Mouse (Mus musculus) liver, adult 2 months (tissue): ENCODE data around the gene Tbl3. TPM values are rescaled to one million over a fixed set of nuclear protein-coding genes. Genes with fewer than 3 reads are reported as not detected.
A peak's percentile ranks its signal among the peaks of the same experiment; 100 is the strongest.

Experiments used
- DNase-seq: peaks from one replicate; pipeline ENCODE4 v3.0.0-alpha.2; 2011; ENCODE audit warnings: low read depth, low spot score; ENCODE audit errors: extremely low read depth
- H3K27ac ChIP-seq: fragments of 200-500 bp; replicated peaks from 2 replicates; pipeline ENCODE4 v1.5.1; 2012; ENCODE audit warnings: low read depth, mild to moderate bottlenecking, control low read depth, inconsistent platforms, low read length; ENCODE audit not compliant: insufficient read depth
- H3K27me3 ChIP-seq: fragments of 200-500 bp; 2 replicates; pipeline ENCODE4 v1.6.1; 2012; ENCODE audit warnings: mild to moderate bottlenecking, moderate library complexity, low read length, inconsistent platforms; ENCODE audit not compliant: control insufficient read depth, insufficient read depth
- H3K36me3 ChIP-seq: fragments of 200-500 bp; 2 replicates; pipeline ENCODE4 v1.6.1; 2012; ENCODE audit warnings: low read length, inconsistent platforms; ENCODE audit not compliant: control insufficient read depth, insufficient read depth
- H3K4me1 ChIP-seq: fragments of 200-500 bp; 2 replicates; pipeline ENCODE4 v1.6.1; 2011; ENCODE audit warnings: low read length; ENCODE audit not compliant: control insufficient read depth, insufficient read depth
- H3K4me3 ChIP-seq: fragments of 200-500 bp; 2 replicates; pipeline ENCODE4 v1.5.1; 2011; ENCODE audit warnings: low read depth, mild to moderate bottlenecking, control low read depth, low read length, moderate library complexity; ENCODE audit not compliant: insufficient read depth
- H3K79me2 ChIP-seq: fragments of 200-500 bp; 2 replicates; pipeline ENCODE4 v1.6.1; 2012; ENCODE audit warnings: inconsistent platforms, mild to moderate bottlenecking, low read length, moderate library complexity; ENCODE audit not compliant: control insufficient read depth, insufficient read depth
- H3K9ac ChIP-seq: fragments of 200-500 bp; 2 replicates; pipeline ENCODE4 v1.6.1; 2012; ENCODE audit warnings: low read depth, mild to moderate bottlenecking, control low read depth, inconsistent platforms, low read length
- CTCF ChIP-seq: fragments of 200-500 bp; IDR thresholded peaks from 2 replicates; pipeline ENCODE4 v1.5.1; 2011; ENCODE audit warnings: low read depth, low read length, control low read depth
- POLR2A ChIP-seq: fragments of 200-500 bp; IDR thresholded peaks from 2 replicates; pipeline ENCODE4 v1.6.1; 2011; ENCODE audit warnings: low read length, control low read depth; ENCODE audit not compliant: insufficient read depth; ENCODE audit errors: extremely low read depth
- WGBS: fragments of 180-500 bp; shearing (Covaris S2); methylation state at CpG from one replicate; pipeline ENCODE4 v1.1.7; 2018; 5-methylcytosine and 5-hydroxymethylcytosine counted together
- polyA plus RNA-seq: library from polyadenylated mRNA; depleted of rRNA; stranded (reverse); fragments of >200 nt; gene quantifications from 2 replicates; pipeline ENCODE4 v1.2.3, GENCODE M21; 2012
- total RNA-seq: library from RNA; depleted of rRNA; stranded (reverse); fragments of >200 nt; gene quantifications from 2 replicates; pipeline ENCODE4 v1.2.3, GENCODE M21; 2014

Tbl3 gene
- total and polyA plus RNA-seq, 2 experiments, result 14.2 to 37.9 TPM

GRCm38 (mm10) chr17:24696011-24696697 is 11.3 kb downstream of the Tbl3 start, which contains the start of the genes Gfer and Noxo1:
Gene Gfer, minus strand, starts transcription at chr17:24696156.
Gene Noxo1, plus strand, starts transcription at chr17:24696234.
- Histone ChIP-seq H3K79me2 (no peaks in the 10 kb centered on the region; the same call in 1 of the 2 replicates), H3K36me3 (no peaks in the 10 kb centered on the region; the same call in 1 of the 2 replicates), H3K27me3 (no peaks in the 10 kb centered on the region), H3K4me3 (peak within 1 kb of the TSS; percentile 92), H3K9ac (peak within 1 kb of the TSS; percentile 94), H3K27ac (peak within 1 kb of the TSS; percentile 86), H3K4me1 (peaks cover 3% of the 10 kb centered on the region; the same call in 1 of the 2 replicates)
- peak; percentile 57 for DNase-seq
- 0 out of 2 replicates have a peak, but pooled peaks have one; percentile 30 for TF ChIP-seq POLR2A
- TF ChIP-seq CTCF, result peak; percentile 33; the same call in 1 of the 2 replicates
- 1% methylated on average over 64 of the region's 76 CpGs for WGBS

- no peak for TF ChIP-seq CTCF
- TF ChIP-seq POLR2A, result no peak
- H3K4me1 ChIP-seq, result peaks cover 3% of the 10 kb centered on the region; the same call in 1 of the 2 replicates
- 4% methylated on average over 50 of the region's 51 CpGs for WGBS
- peak; percentile 86 for DNase-seq
- H3K27me3 ChIP-seq, result no peaks in the 10 kb centered on the region
- no peaks in the 10 kb centered on the region; the same call in 1 of the 2 replicates for H3K79me2 ChIP-seq
- peak overlapping the region; percentile 92 for H3K4me3 ChIP-seq
- peak overlapping the region; percentile 94 for H3K9ac ChIP-seq
- no peaks in the 10 kb centered on the region; the same call in 1 of the 2 replicates for H3K36me3 ChIP-seq
- peak overlapping the region; percentile 86 for H3K27ac ChIP-seq
Measured at GRCm38 (mm10) chr17:24695326-24696010, 12.0 kb downstream of the Tbl3 start.

GRCm38 (mm10) chr17:24692385-24692784 is 15.1 kb downstream of the Tbl3 start:
- Histone ChIP-seq H3K27ac (no peak overlapping the region), H3K4me3 (no peak overlapping the region), H3K4me1 (peaks cover 6% of the 10 kb centered on the region), H3K79me2 (no peaks in the 10 kb centered on the region; the same call in 1 of the 2 replicates), H3K9ac (no peak overlapping the region), H3K27me3 (peaks cover 6% of the 10 kb centered on the region), H3K36me3 (no peaks in the 10 kb centered on the region)
- peak; percentile 15 for DNase-seq
- TF ChIP-seq CTCF, result no peak
- no peak for TF ChIP-seq POLR2A
- 89% methylated on average over 5 of the region's 5 CpGs for WGBS

- Histone ChIP-seq H3K9ac (no peak within 1 kb of the TSS), H3K4me1 (peaks cover 6% of the 10 kb centered on the region; the same call in 1 of the 2 replicates), H3K27ac (no peak within 1 kb of the TSS), H3K36me3 (no peaks in the 10 kb centered on the region), H3K79me2 (no peaks in the 10 kb centered on the region), H3K4me3 (no peak within 1 kb of the TSS), H3K27me3 (peaks cover 6% of the 10 kb centered on the region)
- no peak for DNase-seq
- 8% methylated on average over 55 of the region's 55 CpGs for WGBS
- TF ChIP-seq CTCF (no peak), POLR2A (no peak)
Measured at GRCm38 (mm10) chr17:24689251-24690081, 18.0 kb downstream of the Tbl3 start, which contains the start of gene Syngr3. Gene Syngr3, minus strand, starts transcription at chr17:24689955.

GRCm38 (mm10) chr17:24687599-24687998 is 19.9 kb downstream of the Tbl3 start:
- H3K27ac ChIP-seq, result no peak overlapping the region
- peak overlapping the region; percentile 13; the same call in 1 of the 2 replicates for H3K9ac ChIP-seq

More at GRCm38 (mm10) chr17:24687599-24687998, 19.9 kb downstream of the Tbl3 start:
- Histone ChIP-seq H3K27me3 (peaks cover 6% of the 10 kb centered on the region), H3K4me1 (peaks cover 6% of the 10 kb centered on the region; the same call in 1 of the 2 replicates), H3K4me3 (peak overlapping the region; percentile 59; the same call in 1 of the 2 replicates), H3K79me2 (no peaks in the 10 kb centered on the region), H3K36me3 (no peaks in the 10 kb centered on the region)
- 27% methylated on average over 23 of the region's 23 CpGs for WGBS
- TF ChIP-seq CTCF (no peak), POLR2A (no peak)
- no peak for DNase-seq
